Mouse (Mus musculus) intestine, postnatal 0 days (tissue): Measurements from ENCODE around the gene Adgre5. TPM values are rescaled to one million over a fixed set of nuclear protein-coding genes. Genes with fewer than 3 reads are reported as not detected.
A peak's percentile ranks its signal among the peaks of the same experiment; 100 is the strongest.

Source experiments
- ATAC-seq: fragments of 200-750 bp; cut with Nextera tagmentation; 2 replicates; pipeline ENCODE4 v1.8.0; 2017; ENCODE audit warnings: mild to moderate bottlenecking, moderate TSS enrichment, moderate library complexity
- H3K27ac ChIP-seq: fragments of 300-500 bp; sonication (generic); 2 replicates; pipeline ENCODE4 v1.5.1; 2014; ENCODE audit warnings: mild to moderate bottlenecking, low read depth, low read length, moderate library complexity
- H3K27me3 ChIP-seq: fragments of 300-500 bp; sonication (generic); replicated peaks from 2 replicates; pipeline ENCODE4 v1.6.1; 2014; ENCODE audit warnings: low read length, mixed read lengths; ENCODE audit not compliant: control insufficient read depth, insufficient read depth
- H3K36me3 ChIP-seq: fragments of 300-500 bp; sonication (generic); 2 replicates; pipeline ENCODE4 v1.6.1; 2014; ENCODE audit warnings: mild to moderate bottlenecking, moderate library complexity; ENCODE audit not compliant: control insufficient read depth, insufficient read depth
- H3K4me1 ChIP-seq: fragments of 300-500 bp; sonication (generic); replicated peaks from 2 replicates; pipeline ENCODE4 v1.6.1; 2014; ENCODE audit warnings: antibody characterized with exemption, low read length, mixed read lengths; ENCODE audit not compliant: control insufficient read depth, insufficient read depth
- H3K4me2 ChIP-seq: fragments of 300-500 bp; sonication (generic); replicated peaks from 2 replicates; pipeline ENCODE4 v1.6.1; 2014; ENCODE audit warnings: low read depth, mild to moderate bottlenecking, moderate library complexity
- H3K4me3 ChIP-seq: fragments of 300-500 bp; sonication (generic); 2 replicates; pipeline ENCODE4 v1.5.1; 2014; ENCODE audit warnings: low read depth, low read length
- H3K9ac ChIP-seq: fragments of 300-500 bp; sonication (generic); 2 replicates; pipeline ENCODE4 v1.6.1; 2014; ENCODE audit warnings: mild to moderate bottlenecking, low read depth, low read length
- H3K9me3 ChIP-seq: fragments of 300-500 bp; sonication (generic); 2 replicates; pipeline ENCODE4 v1.6.1; 2016; ENCODE audit warnings: mixed run types; ENCODE audit not compliant: control insufficient read depth
- CTCF ChIP-seq: sonication (generic); IDR thresholded peaks from 2 replicates; pipeline ENCODE4 v1.5.1; 2016; ENCODE audit warnings: low read depth, mild to moderate bottlenecking, control low read depth, antibody characterized with exemption, moderate library complexity
- WGBS: fragments of 180-500 bp; shearing (Covaris S2); extraction: QIAGEN DNeasy Blood & Tissue Kit; methylation state at CpG from one replicate; pipeline ENCODE4 v1.1.7; 2014; 5-methylcytosine and 5-hydroxymethylcytosine counted together
- polyA plus RNA-seq: library from polyadenylated mRNA; unstranded; fragments of >200 nt; fragmentation: Nextera tagmentation; extraction: Ambion mirVana; gene quantifications from 2 replicates; pipeline ENCODE4 v1.2.1, GENCODE M21; 2015

The Adgre5 gene
- polyA plus RNA-seq, 1 experiment from 2014 or later = 17.2 TPM

- H3K4me1 ChIP-seq = 0 out of 2 replicates have a peak, but pooled peaks cover 3% of the 10 kb centered on the region
- WGBS = 21% methylated on average over 8 of the region's 8 CpGs
- H3K9me3 ChIP-seq = no peaks in the 10 kb centered on the region
- H3K36me3 ChIP-seq = no peaks in the 10 kb centered on the region
- H3K9ac ChIP-seq = 0 out of 2 replicates have a peak overlapping the region, but pooled peaks have one; percentile 65
- peak overlapping the region; percentile 88 for H3K4me2 ChIP-seq
- H3K4me3 ChIP-seq = peak overlapping the region; percentile 59
- H3K27me3 ChIP-seq = no peaks in the 10 kb centered on the region
- TF ChIP-seq CTCF = no peak
- peak overlapping the region; percentile 81 for H3K27ac ChIP-seq
- peak; percentile 48 for ATAC-seq
These were observed 1.2 kb downstream of the Adgre5 start for GRCm38 (mm10) chr8:83739711-83740468.

- Histone ChIP-seq H3K27me3 (no peaks in the 10 kb centered on the region), H3K9me3 (no peaks in the 10 kb centered on the region), H3K4me2 (peak overlapping the region; percentile 88), H3K27ac (peak overlapping the region; percentile 81; the same call in 1 of the 2 replicates), H3K9ac (no peak overlapping the region), H3K36me3 (no peaks in the 10 kb centered on the region), H3K4me1 (0 out of 2 replicates have a peak, but pooled peaks cover 3% of the 10 kb centered on the region), H3K4me3 (0 out of 2 replicates have a peak overlapping the region, but pooled peaks have one; percentile 5)
- TF ChIP-seq CTCF = no peak
- 0 out of 2 replicates have a peak, but pooled peaks have one; percentile 5 for ATAC-seq
- 64% methylated on average over 10 of the region's 10 CpGs for WGBS
These were observed 2.0 kb downstream of the Adgre5 start for GRCm38 (mm10) chr8:83738949-83739710.

- H3K9ac ChIP-seq = no peak overlapping the region
- no peaks in the 10 kb centered on the region for H3K9me3 ChIP-seq
- TF ChIP-seq CTCF = no peak
- 0 out of 2 replicates have a peak, but pooled peaks cover 3% of the 10 kb centered on the region for H3K4me1 ChIP-seq
- peak overlapping the region; percentile 88 for H3K4me2 ChIP-seq
- no peaks in the 10 kb centered on the region for H3K36me3 ChIP-seq
- ATAC-seq = peak; percentile 26; the same call in 1 of the 2 replicates
- H3K27ac ChIP-seq = no peak overlapping the region; the same call in 1 of the 2 replicates
- H3K4me3 ChIP-seq = no peak overlapping the region
- 34% methylated on average over 4 of the region's 4 CpGs for WGBS
- no peaks in the 10 kb centered on the region for H3K27me3 ChIP-seq
These were observed 3.1 kb downstream of the Adgre5 start for GRCm38 (mm10) chr8:83737852-83738562.

GRCm38 (mm10) chr8:83737346-83737745 lies 3.8 kb downstream of the Adgre5 start:
- TF ChIP-seq CTCF = peak; percentile 49
- Histone ChIP-seq H3K36me3 (no peaks in the 10 kb centered on the region), H3K9me3 (no peaks in the 10 kb centered on the region), H3K4me1 (0 out of 2 replicates have a peak, but pooled peaks cover 3% of the 10 kb centered on the region), H3K27ac (no peak overlapping the region), H3K27me3 (no peaks in the 10 kb centered on the region), H3K9ac (no peak overlapping the region), H3K4me2 (peak overlapping the region; percentile 13; the same call in 1 of the 2 replicates), H3K4me3 (no peak overlapping the region)
- 89% methylated on average over 4 of the region's 4 CpGs for WGBS
- ATAC-seq = no peak

GRCm38 (mm10) chr8:83736681-83737080 lies 4.4 kb downstream of the Adgre5 start:
- Histone ChIP-seq H3K4me1 (0 out of 2 replicates have a peak, but pooled peaks cover 3% of the 10 kb centered on the region), H3K9me3 (no peaks in the 10 kb centered on the region), H3K9ac (no peak overlapping the region), H3K27me3 (no peaks in the 10 kb centered on the region), H3K36me3 (peaks cover 2% of the 10 kb centered on the region; the same call in 1 of the 2 replicates), H3K4me2 (no peak overlapping the region), H3K27ac (no peak overlapping the region), H3K4me3 (no peak overlapping the region)
- whole genome bisulfite sequencing = 84% methylated on average over 4 of the region's 4 CpGs
- no peak for ATAC-seq
- TF ChIP-seq CTCF = no peak

- peaks cover 30% of the 10 kb centered on the region; the same call in 1 of the 2 replicates for H3K36me3 ChIP-seq
- no peaks in the 10 kb centered on the region for H3K27me3 ChIP-seq
- no peak overlapping the region for H3K9ac ChIP-seq
- no peaks in the 10 kb centered on the region for H3K9me3 ChIP-seq
- H3K4me1 ChIP-seq = no peaks in the 10 kb centered on the region
- 80% methylated on average over 6 of the region's 6 CpGs for WGBS
- ATAC-seq = no peak
- no peak overlapping the region for H3K27ac ChIP-seq
- no peak overlapping the region for H3K4me2 ChIP-seq
- TF ChIP-seq CTCF = no peak
- H3K4me3 ChIP-seq = no peak overlapping the region
These were observed 8.2 kb downstream of the Adgre5 start for GRCm38 (mm10) chr8:83732919-83733318.
